Mouse (Mus musculus): ENCODE results near the gene Vmn2r40.
"Not testable (repeated sequence)": the region's sequence is repeated elsewhere in the genome, so short reads cannot be mapped to it uniquely, and the experiment has no call there.

Gene Vmn2r40

DNA sequence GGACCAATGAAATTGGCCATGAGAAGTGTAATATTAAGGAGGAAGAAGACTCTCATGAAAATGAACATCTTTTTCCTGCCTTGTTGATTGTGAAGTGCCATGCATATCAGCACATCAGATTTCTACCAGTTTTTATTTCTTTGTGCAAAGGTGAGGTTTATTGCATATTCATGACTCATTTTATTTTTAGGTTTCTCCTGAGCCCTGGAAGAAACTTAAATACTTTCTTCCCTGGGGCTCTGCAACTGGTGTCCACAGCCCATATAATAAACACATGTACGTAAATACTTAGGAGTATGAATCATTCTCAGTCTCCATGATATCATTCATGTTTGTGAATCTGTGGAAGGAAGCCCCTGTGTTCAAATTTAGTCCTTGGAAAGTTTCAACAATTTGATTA lies at the start of gene Vmn2r40:
Gene Vmn2r40, minus strand, starts transcription at position 101 of the 400 bp plus-strand sequence.
- DNase-seq (ENCODE audit: low spot score) = not testable (repeated sequence)

All from c-Kit-positive CD71-positive TER-119-positive erythroid progenitor cells, embryonic 14.5 days (primary cell).